Mouse (Mus musculus) CH12.LX (cell line): Measurements from ENCODE around the gene Eps8l3.

Source experiments
- CTCF ChIP-seq, 2 experiments: IDR thresholded peaks in 1 of 2; conservative IDR thresholded peaks in 1 of 2; 2 replicates each; pipeline ENCODE4 v1.5.1; 2011 to 2012; ENCODE audit warnings: low read depth in 2 of 2, low read length in 2 of 2, improper control_type of control experiment in 1 of 2, inconsistent platforms in 1 of 2, mild to moderate bottlenecking in 1 of 2, moderate library complexity in 1 of 2
- ELF1 ChIP-seq: IDR thresholded peaks from 2 replicates; pipeline ENCODE4 v1.6.1; 2014; ENCODE audit warnings: low read depth, mild to moderate bottlenecking, inconsistent platforms, low read length, improper control_type of control experiment
- MAX ChIP-seq: IDR thresholded peaks from 2 replicates; pipeline ENCODE4 v1.6.1; 2011; ENCODE audit warnings: low read length, improper control_type of control experiment

DNA sequence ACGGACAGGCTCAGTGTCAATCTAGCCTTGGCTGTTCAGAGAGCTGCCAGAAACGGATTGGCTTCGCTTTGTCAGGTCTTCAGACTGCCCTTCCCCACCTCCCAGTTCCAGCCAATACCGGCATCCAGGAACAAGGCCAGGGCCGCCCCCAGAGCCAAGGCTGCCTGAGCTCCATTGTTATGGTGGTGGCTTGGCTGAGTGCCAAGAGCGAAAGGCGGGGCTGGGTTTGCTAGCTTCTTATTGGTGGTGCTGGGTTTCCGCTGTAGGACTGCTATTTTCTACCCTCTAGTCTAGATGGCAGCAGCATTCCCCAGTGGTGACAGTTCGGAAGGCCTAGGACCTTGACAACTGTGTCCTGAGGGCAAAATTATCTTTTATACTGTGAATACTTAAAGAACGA, 54.6 kb downstream of the Eps8l3 start, which contains the start of gene Gstm7:
- TF ChIP-seq MAX (no peak), ELF1 (no peak), CTCF (conservative IDR thresholded peaks at IDR 0.05 in 1 of 2, IDR thresholded peaks at IDR 0.05 in 1 of 2; ENCODE audit: low read depth in 2 of 2, low read length in 2 of 2) (no peak)
